Mouse (Mus musculus) embryonic facial prominence, embryonic 15.5 days (tissue): ENCODE measurements around the gene Cypt3. TPM values are rescaled to one million over a fixed set of nuclear protein-coding genes. Genes with fewer than 3 reads are reported as not detected.

Source experiments
- ATAC-seq: fragments of 200-750 bp; cut with Nextera tagmentation; 2 replicates; pipeline ENCODE4 v1.8.0; 2017; ENCODE audit warnings: low read depth, moderate TSS enrichment; ENCODE audit not compliant: insufficient number of reproducible peaks, low FRiP score, low TSS enrichment
- H3K27ac ChIP-seq: fragments of 300-500 bp; sonication (generic); replicated peaks from 2 replicates; pipeline ENCODE4 v1.5.1; 2015; ENCODE audit warnings: mild to moderate bottlenecking, inconsistent platforms
- H3K27me3 ChIP-seq: fragments of 300-500 bp; sonication (generic); 2 replicates; pipeline ENCODE4 v1.6.1; 2015; ENCODE audit warnings: inconsistent platforms
- H3K36me3 ChIP-seq: fragments of 300-500 bp; sonication (generic); 2 replicates; pipeline ENCODE4 v1.6.1; 2015; ENCODE audit warnings: mild to moderate bottlenecking, inconsistent platforms
- H3K4me1 ChIP-seq: fragments of 300-500 bp; sonication (generic); 2 replicates; pipeline ENCODE4 v1.6.1; 2015; ENCODE audit warnings: inconsistent platforms
- H3K4me2 ChIP-seq: fragments of 300-500 bp; sonication (generic); replicated peaks from 2 replicates; pipeline ENCODE4 v1.6.1; 2015; ENCODE audit warnings: mild to moderate bottlenecking, inconsistent platforms
- H3K4me3 ChIP-seq: fragments of 300-500 bp; sonication (generic); replicated peaks from 2 replicates; pipeline ENCODE4 v1.5.1; 2015; ENCODE audit warnings: mild to moderate bottlenecking, inconsistent platforms
- H3K9ac ChIP-seq: fragments of 300-500 bp; sonication (generic); 2 replicates; pipeline ENCODE4 v1.6.1; 2015; ENCODE audit warnings: inconsistent platforms
- H3K9me3 ChIP-seq: fragments of 300-500 bp; sonication (generic); replicated peaks from 2 replicates; pipeline ENCODE4 v1.6.1; 2016; ENCODE audit warnings: inconsistent platforms
- WGBS: fragments of 180-500 bp; shearing (Covaris S2); methylation state at CpG from one replicate; pipeline ENCODE4 v1.1.7; 2015; 5-methylcytosine and 5-hydroxymethylcytosine counted together
- polyA plus RNA-seq: library from polyadenylated mRNA; unstranded; fragments of >200 nt; fragmentation: Nextera tagmentation; extraction: Ambion mirVana; gene quantifications from 2 replicates; pipeline ENCODE4 v1.2.1, GENCODE M21; 2015

The Cypt3 gene
- not detected in 2 replicates for polyA plus RNA-seq

DNA sequence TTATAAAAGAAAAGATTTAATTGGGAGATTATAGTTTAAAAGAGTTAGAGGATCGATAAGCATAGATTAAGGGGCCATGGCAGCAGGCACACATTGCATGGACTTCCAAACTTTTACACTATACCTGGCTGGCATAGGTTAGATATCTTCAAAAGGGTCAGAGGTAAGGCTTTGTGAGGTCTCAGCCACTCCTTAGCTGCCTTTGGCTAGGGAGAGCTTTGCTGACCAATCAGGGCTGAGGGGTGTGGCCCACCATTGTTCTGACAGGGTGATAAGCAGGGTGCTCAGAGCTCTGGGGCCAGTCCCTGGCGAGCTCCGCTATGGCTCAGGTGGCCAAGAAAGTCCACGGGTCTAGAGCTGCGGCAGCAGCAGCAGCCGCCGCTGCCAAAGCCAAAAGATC lies at the start of gene Cypt3:
TSS of gene Cypt3 (plus strand) at position 301 of the 400 bp plus-strand sequence.
- no peaks in the 10 kb centered on the region for H3K4me1 ChIP-seq
- H3K9ac ChIP-seq = no peak within 1 kb of the TSS
- no peaks in the 10 kb centered on the region for H3K36me3 ChIP-seq
- H3K4me3 ChIP-seq = no peak within 1 kb of the TSS
- H3K27me3 ChIP-seq = no peaks in the 10 kb centered on the region
- WGBS = 77% methylated on average over 7 of the region's 7 CpGs
- no peak for ATAC-seq
- no peak within 1 kb of the TSS for H3K27ac ChIP-seq
- no peak within 1 kb of the TSS for H3K4me2 ChIP-seq
- no peaks in the 10 kb centered on the region for H3K9me3 ChIP-seq

GRCm38 (mm10) chrX:153515491-153515890 lies 42.9 kb upstream of the Cypt3 start:
- ATAC-seq = no peak
- no peaks in the 10 kb centered on the region for H3K27me3 ChIP-seq
- H3K9me3 ChIP-seq = no peaks in the 10 kb centered on the region
- H3K4me3 ChIP-seq = no peak overlapping the region
- H3K4me2 ChIP-seq = no peak overlapping the region
- no peaks in the 10 kb centered on the region for H3K36me3 ChIP-seq
- no peak overlapping the region for H3K9ac ChIP-seq
- no peak overlapping the region for H3K27ac ChIP-seq
- WGBS = 88% methylated on average over 5 of the region's 5 CpGs
- no peaks in the 10 kb centered on the region for H3K4me1 ChIP-seq

- Histone ChIP-seq H3K27me3 (no peaks in the 10 kb centered on the region), H3K4me1 (no peaks in the 10 kb centered on the region), H3K9ac (no peak overlapping the region), H3K27ac (no peak overlapping the region), H3K36me3 (no peaks in the 10 kb centered on the region), H3K4me3 (no peak overlapping the region), H3K4me2 (no peak overlapping the region), H3K9me3 (no peaks in the 10 kb centered on the region)
- ATAC-seq = no peak
- 17% methylated on average over 2 of the region's 2 CpGs for WGBS
Observed at GRCm38 (mm10) chrX:153528399-153528798, 30.0 kb upstream of the Cypt3 start.

- H3K27me3 ChIP-seq = no peaks in the 10 kb centered on the region
- H3K4me3 ChIP-seq = no peak overlapping the region
- no peak for ATAC-seq
- no peaks in the 10 kb centered on the region for H3K4me1 ChIP-seq
- no peaks in the 10 kb centered on the region for H3K36me3 ChIP-seq
- no peak overlapping the region for H3K4me2 ChIP-seq
- H3K9me3 ChIP-seq = no peaks in the 10 kb centered on the region
- no peak overlapping the region for H3K27ac ChIP-seq
- WGBS = 53% methylated on average over 2 of the region's 2 CpGs
- H3K9ac ChIP-seq = no peak overlapping the region
Observed at GRCm38 (mm10) chrX:153556634-153557033, 1.8 kb upstream of the Cypt3 start.

GRCm38 (mm10) chrX:153564650-153565049 lies 6.3 kb downstream of the Cypt3 start:
- ATAC-seq = no peak
- Histone ChIP-seq H3K27ac (no peak overlapping the region), H3K4me3 (no peak overlapping the region), H3K27me3 (no peaks in the 10 kb centered on the region), H3K9me3 (no peaks in the 10 kb centered on the region), H3K9ac (no peak overlapping the region), H3K4me2 (no peak overlapping the region), H3K36me3 (no peaks in the 10 kb centered on the region), H3K4me1 (no peaks in the 10 kb centered on the region)
- WGBS = 81% methylated on average over 1 of the region's 1 CpGs

GRCm38 (mm10) chrX:153599583-153599982 lies 41.2 kb downstream of the Cypt3 start:
- Histone ChIP-seq H3K4me1 (no peaks in the 10 kb centered on the region), H3K9ac (no peak overlapping the region), H3K4me3 (no peak overlapping the region), H3K27me3 (no peaks in the 10 kb centered on the region), H3K9me3 (no peaks in the 10 kb centered on the region), H3K4me2 (no peak overlapping the region), H3K36me3 (no peaks in the 10 kb centered on the region), H3K27ac (no peak overlapping the region)
- ATAC-seq = no peak
- WGBS = 51% methylated on average over 2 of the region's 2 CpGs

Other genes with a start within 250 kb of the Cypt3 start
- gene Ubqln2, start 60.4 kb upstream of the Cypt3 start, polyA plus RNA-seq = 18.9 and 19.5 TPM in 2 replicates
- 8.7 and 9.2 TPM in 2 replicates for gene Kctd12b, start 137.8 kb downstream of the Cypt3 start, polyA plus RNA-seq
- 125 and 132 TPM in 2 replicates for gene Nbdy, start 165.0 kb downstream of the Cypt3 start, polyA plus RNA-seq